Mouse (Mus musculus) heart, adult 11 months (tissue): Measurements from ENCODE around the gene Nsun3.
"Not testable (repeated sequence)": the region's sequence is repeated elsewhere in the genome, so short reads cannot be mapped to it uniquely, and the experiment has no call there.

Experiments used
- DNase-seq: peaks from one replicate; pipeline ENCODE4 v3.0.0; 2022

The Nsun3 gene

GRCm38 (mm10) chr16:62745875-62746274, 40.7 kb downstream of the Nsun3 start:
- peak; percentile 1 for DNase-seq

GRCm38 (mm10) chr16:62734359-62734758, 52.3 kb downstream of the Nsun3 start:
- peak; percentile 19 for DNase-seq

- peak; percentile 41 for DNase-seq
These were observed 56.3 kb downstream of the Nsun3 start for GRCm38 (mm10) chr16:62730291-62730690.

- DNase-seq = no peak
These were observed 56.8 kb downstream of the Nsun3 start for GRCm38 (mm10) chr16:62729846-62730245.

DNA sequence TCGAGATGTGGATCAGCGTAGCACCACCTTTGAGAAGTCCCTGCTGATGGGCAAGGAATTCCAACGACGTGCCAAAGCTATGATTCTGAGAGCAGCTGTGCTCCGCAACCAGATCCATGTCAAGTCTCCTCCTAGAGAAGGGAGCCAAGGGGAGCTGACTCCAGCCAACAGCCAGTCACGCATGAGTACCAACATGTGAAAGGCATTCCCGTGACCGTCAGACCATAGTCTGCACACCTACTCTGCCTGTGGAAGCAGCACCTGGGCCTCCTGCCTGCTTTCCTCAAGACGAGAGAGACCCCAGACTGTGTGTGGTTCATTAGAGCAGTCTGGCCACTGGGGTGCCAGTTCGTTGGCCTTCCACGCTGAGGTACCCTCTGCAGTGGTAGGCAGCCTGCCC, 68.4 kb downstream of the Nsun3 start:
- not testable (repeated sequence) for DNase-seq

- no peak for DNase-seq
These were observed 96.2 kb downstream of the Nsun3 start for GRCm38 (mm10) chr16:62690436-62690835.

GRCm38 (mm10) chr16:62686073-62686472, 100.5 kb downstream of the Nsun3 start:
- DNase-seq = no peak

GRCm38 (mm10) chr16:62685494-62685893, 101.1 kb downstream of the Nsun3 start:
- DNase-seq = no peak
